Mouse (Mus musculus): Measurements from ENCODE around the gene Shkbp1.

- TF ChIP-seq HCFC1 (IDR thresholded peaks at IDR 0.05; ENCODE audit: borderline replicate concordance, insufficient read depth, low read length): no peak
- no peak for TF ChIP-seq ZNF384 (IDR thresholded peaks at IDR 0.05; ENCODE audit: low read depth, low read length)
- TF ChIP-seq CHD2 (IDR thresholded peaks at IDR 0.05; ENCODE audit: low read depth, low read length): no peak
- TF ChIP-seq MAFK (IDR thresholded peaks at IDR 0.05; ENCODE audit: insufficient read depth, low read depth, low read length): no peak
Measured at GRCm38 (mm10) chr7:27345444-27345843, 10.4 kb downstream of the Shkbp1 start.

Data from ES-E14 (cell line).